In genomic region chr4:134745900-134746661, GRCm38 (mm10) we compare ENCODE assay signal across 8 mouse cellular contexts. TPM values are rescaled to one million over a fixed set of nuclear protein-coding genes. Genes with fewer than 3 reads are reported as not detected.
A peak's percentile ranks its signal among the peaks of the same experiment; 100 is the strongest.
DNase-seq lines count a peak whose midpoint lies in the region; ATAC-seq and TF ChIP-seq lines count a peak whose summit lies in the region.

No protein-coding gene starts in this region.

- peak; percentile 46 for DNase-seq in CD4-positive, CD25-positive, alpha-beta regulatory T cell, adult 2 months (ENCODE audit: low read depth, low spot score)
- no peak for DNase-seq in midbrain, postnatal 0 days (ENCODE audit: low spot score)
- DNase-seq in midbrain, embryonic 11.5 days (ENCODE audit: low spot score, missing footprints) = no peak
- DNase-seq in layer of hippocampus, adult 9-10 months (ENCODE audit: low spot score) = peak; percentile 59
- peak; percentile 37 for DNase-seq in right cerebral cortex, postnatal 14 days
- no peak for DNase-seq in spleen, postnatal 36 days (ENCODE audit: low spot score in 2 of 2)

- H3K4me3 ChIP-seq in midbrain, postnatal 0 days (ENCODE audit: low read depth, low read length) = no peak overlapping the region
- no peak overlapping the region for H3K4me3 ChIP-seq in midbrain, embryonic 11.5 days (ENCODE audit: low read depth, low read length)
- no peak overlapping the region for H3K4me3 ChIP-seq in heart, embryonic 12.5 days

- no peaks in the 10 kb centered on the region for H3K36me3 ChIP-seq in midbrain, postnatal 0 days (ENCODE audit: insufficient read depth, low read length)
- H3K36me3 ChIP-seq in midbrain, embryonic 11.5 days (ENCODE audit: control insufficient read depth, insufficient read depth, low read length) = no peaks in the 10 kb centered on the region
- H3K36me3 ChIP-seq in heart, embryonic 12.5 days = peaks cover 58% of the 10 kb centered on the region

- H3K4me2 ChIP-seq in midbrain, postnatal 0 days (ENCODE audit: low read depth, low read length, poor library complexity, severe bottlenecking) = no peak overlapping the region
- H3K4me2 ChIP-seq in midbrain, embryonic 11.5 days = no peak overlapping the region
- H3K4me2 ChIP-seq in heart, embryonic 12.5 days = no peak overlapping the region

- 83% methylated on average over 16 of the region's 16 CpGs for WGBS in midbrain, postnatal 0 days
- 86% methylated on average over 16 of the region's 16 CpGs for WGBS in midbrain, embryonic 11.5 days
- 80% methylated on average over 16 of the region's 16 CpGs for WGBS in heart, embryonic 12.5 days

- H3K9ac ChIP-seq in midbrain, postnatal 0 days (replicated peaks; ENCODE audit: low read length, poor library complexity, severe bottlenecking) = no peak overlapping the region
- H3K9ac ChIP-seq in midbrain, embryonic 11.5 days (ENCODE audit: low read length) = no peak overlapping the region
- H3K9ac ChIP-seq in heart, embryonic 12.5 days = no peak overlapping the region

- H3K9me3 ChIP-seq in midbrain, postnatal 0 days (ENCODE audit: low read length) = no peaks in the 10 kb centered on the region
- H3K9me3 ChIP-seq in midbrain, embryonic 11.5 days (ENCODE audit: control insufficient read depth, low read length) = no peaks in the 10 kb centered on the region
- no peaks in the 10 kb centered on the region for H3K9me3 ChIP-seq in heart, embryonic 12.5 days (replicated peaks)

- H3K27me3 ChIP-seq in midbrain, postnatal 0 days (ENCODE audit: insufficient read depth, low read length) = no peaks in the 10 kb centered on the region
- no peaks in the 10 kb centered on the region for H3K27me3 ChIP-seq in midbrain, embryonic 11.5 days (ENCODE audit: control insufficient read depth, insufficient read depth, low read length)
- no peaks in the 10 kb centered on the region for H3K27me3 ChIP-seq in heart, embryonic 12.5 days (replicated peaks)

- H3K27ac ChIP-seq in midbrain, postnatal 0 days (ENCODE audit: low read depth, low read length) = no peak overlapping the region
- no peak overlapping the region for H3K27ac ChIP-seq in midbrain, embryonic 11.5 days (ENCODE audit: low read depth, low read length)
- no peak overlapping the region for H3K27ac ChIP-seq in heart, embryonic 12.5 days (ENCODE audit: poor library complexity, severe bottlenecking)

- no peak for ATAC-seq in CD4-positive, CD25-positive, alpha-beta regulatory T cell, adult 4 months
- no peak for ATAC-seq in midbrain, postnatal 0 days (ENCODE audit: low FRiP score)
- no peak for ATAC-seq in midbrain, embryonic 11.5 days (ENCODE audit: low FRiP score)
- ATAC-seq in heart, embryonic 12.5 days (ENCODE audit: insufficient number of reproducible peaks, low FRiP score) = no peak

- TF ChIP-seq CTCF in midbrain, postnatal 0 days (IDR thresholded peaks at IDR 0.05) = peak; percentile 20; the same call in 1 of the 2 replicates

- no peaks in the 10 kb centered on the region for H3K4me1 ChIP-seq in midbrain, postnatal 0 days (ENCODE audit: insufficient read depth, low read length)
- peaks cover 6% of the 10 kb centered on the region; the same call in 1 of the 2 replicates for H3K4me1 ChIP-seq in midbrain, embryonic 11.5 days (ENCODE audit: control insufficient read depth, insufficient read depth, low read length)
- peaks cover 36% of the 10 kb centered on the region for H3K4me1 ChIP-seq in heart, embryonic 12.5 days (replicated peaks)

RNA-seq across cellular contexts. Expression of gene Ldlrap1, which starts 21.7 kb away (rescaled TPM):
- 10 to 100 TPM; 26.1 to 42.4 TPM for polyA plus RNA-seq in CD4-positive, CD25-positive, alpha-beta regulatory T cell, adult 4 months (2017; shearing (Covaris generic))
- total RNA-seq in midbrain, postnatal 0 days (2014; rRNA removed) = 1.9 and 3.1 TPM in 2 replicates
- polyA plus RNA-seq in midbrain, postnatal 0 days (2015; fragmentation: Nextera tagmentation; extraction: Ambion mirVana) = 1.9 and 2.5 TPM in 2 replicates
- polyA plus RNA-seq in midbrain, embryonic 11.5 days (2014; fragmentation: Nextera tagmentation; extraction: Ambion mirVana) = 4.8 and 5.7 TPM in 2 replicates
- 16.5 and 17.8 TPM in 2 replicates for polyA plus RNA-seq in heart, embryonic 12.5 days (2016; fragmentation: Nextera tagmentation; extraction: Ambion mirVana)

RNA-seq across cellular contexts. Expression of gene Man1c1, which starts 42.0 kb away (rescaled TPM):
- polyA plus RNA-seq in CD4-positive, CD25-positive, alpha-beta regulatory T cell, adult 4 months (2017; shearing (Covaris generic)) = 1 to 10 TPM; 1.0 to 1.4 TPM
- 17.1 and 28.7 TPM in 2 replicates for total RNA-seq in midbrain, postnatal 0 days (2014; rRNA removed)
- 2.7 and 3.4 TPM in 2 replicates for polyA plus RNA-seq in midbrain, postnatal 0 days (2015; fragmentation: Nextera tagmentation; extraction: Ambion mirVana)
- 3.1 and 3.2 TPM in 2 replicates for polyA plus RNA-seq in midbrain, embryonic 11.5 days (2014; fragmentation: Nextera tagmentation; extraction: Ambion mirVana)
- polyA plus RNA-seq in heart, embryonic 12.5 days (2016; fragmentation: Nextera tagmentation; extraction: Ambion mirVana) = 11.6 and 12.2 TPM in 2 replicates

Comparison
In these comparisons a context has a peak if more than half of its experiments do, and no peak if none do; other contexts are left out.
1. DNase-seq: peak in CD4-positive, CD25-positive, alpha-beta regulatory T cell, adult 2 months (single experiment), layer of hippocampus, adult 9-10 months (single experiment) and right cerebral cortex, postnatal 14 days (single experiment); none in midbrain, postnatal 0 days (single experiment), midbrain, embryonic 11.5 days (single experiment) and spleen, postnatal 36 days (0 of 2).